Mouse (Mus musculus): ENCODE data around the gene Phc2.

Phc2 gene

DNA sequence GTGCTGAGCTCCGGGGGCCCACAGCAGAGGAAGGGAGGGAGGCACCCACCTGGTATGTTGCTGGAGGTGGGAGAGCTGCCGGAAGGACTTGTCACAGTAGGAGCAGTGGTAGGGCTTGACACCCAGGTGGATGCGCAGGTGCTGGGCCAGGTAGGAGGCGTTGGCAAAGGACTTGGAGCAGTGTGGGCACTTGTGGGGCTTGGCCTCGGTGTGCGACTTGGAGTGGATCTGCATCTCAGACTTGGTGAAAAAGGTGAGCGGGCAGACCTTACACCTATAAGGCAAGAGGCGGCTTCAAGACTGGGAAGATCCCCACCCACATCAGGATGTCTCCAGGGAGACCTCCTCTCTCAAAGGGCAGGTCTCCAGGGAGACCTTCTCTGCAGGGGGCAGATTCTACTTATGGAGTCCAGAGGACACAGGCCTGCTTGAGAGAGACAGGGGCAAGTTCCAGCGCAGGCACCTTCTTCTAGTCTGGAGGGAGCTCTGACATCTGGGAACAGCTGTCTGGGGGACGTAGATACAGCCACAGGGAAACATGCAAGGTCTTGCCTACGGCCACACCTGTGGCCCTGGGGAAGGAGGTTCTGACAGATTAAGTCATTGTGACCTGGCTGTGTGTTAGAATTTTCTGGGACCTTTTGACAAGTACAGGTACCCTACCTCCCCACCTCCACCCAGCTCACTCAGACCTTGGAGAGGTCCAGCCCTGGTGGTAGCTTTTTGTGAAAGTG, 131.6 kb downstream of the Phc2 start:
- DNase-seq, result no peak

DNA sequence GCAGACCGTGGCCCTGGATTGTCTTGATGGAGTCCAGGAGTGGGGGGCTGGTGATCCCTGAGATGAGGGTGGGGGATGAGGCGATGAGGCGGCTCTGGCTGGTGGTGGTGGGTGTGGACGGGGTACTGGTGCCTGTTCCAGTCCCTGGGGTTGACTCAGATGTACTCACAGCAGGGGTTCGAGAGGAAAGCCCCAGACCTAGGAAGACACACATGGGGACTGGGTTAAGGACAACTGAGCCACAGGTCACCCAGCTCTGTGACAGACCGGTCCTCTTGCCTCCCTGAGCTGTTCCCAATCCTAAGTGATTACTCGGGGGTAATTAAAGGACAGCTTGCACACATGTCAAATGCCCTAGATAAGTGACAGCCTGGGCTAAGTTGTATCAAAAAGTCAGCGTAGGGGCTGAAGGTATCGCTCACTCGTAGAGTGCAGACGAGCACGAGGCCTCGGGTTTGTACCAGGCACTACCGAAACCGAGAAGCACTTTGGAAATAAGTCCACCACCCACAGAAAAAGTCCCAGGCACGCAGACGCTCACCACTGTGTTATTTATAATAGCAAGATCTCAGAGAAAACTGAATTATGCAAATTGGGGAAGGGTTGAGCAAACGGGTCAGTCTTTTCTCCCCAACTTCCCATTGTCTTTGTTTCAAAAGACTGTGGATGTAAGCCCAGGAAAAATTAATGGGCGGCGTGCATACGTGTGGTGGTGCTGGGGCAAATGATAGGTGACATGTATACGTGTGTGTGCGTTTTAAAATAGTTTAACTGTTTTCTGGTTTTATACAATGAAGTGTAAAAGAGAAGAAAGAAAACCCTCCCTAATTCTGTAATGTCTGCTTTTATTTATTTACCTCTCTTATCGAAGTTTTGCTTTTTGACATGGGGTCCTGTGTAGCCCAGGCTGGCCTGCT, 132.8 kb downstream of the Phc2 start:
- no peak for DNase-seq

DNA sequence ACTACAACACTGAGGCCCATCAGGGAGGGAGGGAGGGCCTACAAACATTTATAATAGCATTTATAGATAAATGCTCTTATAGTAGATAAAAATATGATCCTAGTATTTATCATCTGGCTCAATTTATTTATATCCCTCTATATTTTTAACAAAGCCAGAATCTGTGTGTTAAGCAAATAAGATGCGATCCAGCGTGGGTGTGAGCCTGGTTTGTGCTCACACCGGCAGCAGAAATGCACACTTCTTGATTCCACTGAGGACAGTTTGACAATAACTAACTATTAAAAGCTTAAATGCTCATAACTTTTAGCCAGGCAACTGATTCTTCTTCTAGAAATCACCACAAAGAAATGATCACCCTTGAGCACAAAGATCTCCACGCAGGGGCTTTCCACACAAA, 133.6 kb downstream of the Phc2 start:
- no peak for DNase-seq

DNA sequence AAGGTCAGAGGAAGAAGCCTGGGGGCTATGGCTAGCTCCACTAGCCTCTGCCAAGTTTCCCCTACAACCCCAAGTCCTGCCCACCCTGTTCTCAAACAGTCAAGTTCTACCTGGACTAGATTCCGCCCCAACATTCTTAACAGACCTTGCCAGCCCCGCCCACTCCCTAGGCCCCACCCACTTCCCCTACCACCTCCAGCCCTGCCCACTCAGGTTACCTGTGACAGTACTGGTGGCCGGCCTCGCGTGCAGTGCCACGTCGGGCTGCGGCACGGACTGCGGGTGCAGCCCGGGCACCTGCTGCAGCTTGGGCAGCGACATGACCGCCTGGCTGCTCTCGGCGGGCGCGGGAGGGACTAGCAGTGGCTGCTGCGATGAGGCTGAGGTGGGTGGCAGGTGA, 135.1 kb downstream of the Phc2 start:
- DNase-seq, result peak; percentile 57

DNA sequence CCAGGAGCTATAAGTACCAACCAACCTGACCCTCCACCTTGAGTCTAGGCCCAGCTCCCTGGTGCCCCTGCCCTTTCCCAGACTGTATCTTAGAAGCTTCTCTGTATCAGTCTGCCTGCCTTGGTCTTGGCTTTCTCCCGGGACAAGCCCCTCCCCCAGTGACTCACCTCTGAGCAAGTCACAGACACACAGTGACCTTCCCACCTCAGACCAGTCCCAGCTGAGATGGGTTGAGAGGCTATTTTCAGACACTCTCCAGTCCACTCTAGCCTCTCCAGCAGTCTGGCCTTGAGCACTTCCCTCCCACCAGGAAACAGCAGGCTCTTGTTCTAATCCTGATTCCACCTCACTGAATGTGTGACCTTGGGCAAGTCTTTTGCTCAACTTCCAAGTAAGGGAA, 139.2 kb downstream of the Phc2 start:
- no peak for DNase-seq

DNA sequence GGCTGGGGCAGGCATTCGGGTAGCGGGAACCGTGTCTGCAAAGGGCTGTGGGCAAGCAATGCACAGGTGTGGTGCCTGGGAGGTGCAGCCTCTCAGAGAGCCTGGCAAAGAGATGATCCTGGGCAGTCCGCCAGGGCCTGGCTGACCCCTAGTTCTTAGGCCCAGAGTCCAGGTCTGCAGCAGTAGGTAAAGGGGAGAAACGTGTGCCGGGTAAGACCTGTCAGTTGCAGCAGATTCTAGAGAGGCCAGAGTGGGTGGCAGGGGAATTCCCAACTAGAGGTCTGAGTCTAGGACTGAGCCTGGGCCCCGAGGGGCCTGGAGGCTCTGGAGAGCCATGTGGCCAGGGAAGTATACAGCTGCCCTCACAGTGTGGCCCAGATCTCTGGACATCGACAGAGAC, 139.7 kb downstream of the Phc2 start:
- DNase-seq, result peak; percentile 95

DNA sequence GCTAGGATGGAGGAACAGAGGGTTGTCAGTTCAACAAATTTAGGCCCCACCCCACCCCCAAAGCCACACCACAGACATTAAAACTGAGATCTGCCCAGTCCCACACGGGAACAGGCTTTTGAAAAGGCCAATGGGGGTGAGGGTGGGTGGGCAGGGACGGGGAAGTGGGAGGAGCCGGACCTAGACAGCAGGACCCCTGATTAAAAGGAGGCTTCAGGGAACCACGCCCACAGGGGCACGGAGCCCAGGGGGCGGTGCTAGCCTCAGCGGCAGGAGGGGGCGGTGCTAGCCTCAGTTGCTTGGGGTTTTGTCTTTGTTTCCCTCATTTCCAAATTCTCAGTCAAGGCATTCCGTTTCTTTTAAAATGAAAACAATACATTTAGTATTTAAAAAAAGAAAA, 141.1 kb downstream of the Phc2 start:
- no peak for DNase-seq

DNA sequence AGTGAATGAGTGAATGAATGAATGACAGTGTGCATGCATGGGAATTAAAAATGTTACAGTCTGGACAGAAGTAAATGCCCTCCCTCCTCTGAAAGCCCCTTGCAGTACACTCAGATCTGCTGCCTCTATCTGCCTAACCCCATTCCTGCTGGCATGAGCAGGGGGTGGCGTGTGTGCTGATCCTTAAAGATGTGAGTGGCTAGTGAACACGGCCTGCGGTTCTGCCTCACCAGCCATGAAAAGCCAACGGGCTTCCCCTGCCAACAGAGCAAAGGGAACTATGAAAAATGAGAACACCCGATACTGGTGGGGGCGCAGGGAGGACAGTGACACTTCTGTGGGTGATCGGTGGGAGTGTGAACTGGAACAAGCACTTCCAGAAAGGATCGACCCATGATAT, 142.3 kb downstream of the Phc2 start:
- peak; percentile 40 for DNase-seq

DNA sequence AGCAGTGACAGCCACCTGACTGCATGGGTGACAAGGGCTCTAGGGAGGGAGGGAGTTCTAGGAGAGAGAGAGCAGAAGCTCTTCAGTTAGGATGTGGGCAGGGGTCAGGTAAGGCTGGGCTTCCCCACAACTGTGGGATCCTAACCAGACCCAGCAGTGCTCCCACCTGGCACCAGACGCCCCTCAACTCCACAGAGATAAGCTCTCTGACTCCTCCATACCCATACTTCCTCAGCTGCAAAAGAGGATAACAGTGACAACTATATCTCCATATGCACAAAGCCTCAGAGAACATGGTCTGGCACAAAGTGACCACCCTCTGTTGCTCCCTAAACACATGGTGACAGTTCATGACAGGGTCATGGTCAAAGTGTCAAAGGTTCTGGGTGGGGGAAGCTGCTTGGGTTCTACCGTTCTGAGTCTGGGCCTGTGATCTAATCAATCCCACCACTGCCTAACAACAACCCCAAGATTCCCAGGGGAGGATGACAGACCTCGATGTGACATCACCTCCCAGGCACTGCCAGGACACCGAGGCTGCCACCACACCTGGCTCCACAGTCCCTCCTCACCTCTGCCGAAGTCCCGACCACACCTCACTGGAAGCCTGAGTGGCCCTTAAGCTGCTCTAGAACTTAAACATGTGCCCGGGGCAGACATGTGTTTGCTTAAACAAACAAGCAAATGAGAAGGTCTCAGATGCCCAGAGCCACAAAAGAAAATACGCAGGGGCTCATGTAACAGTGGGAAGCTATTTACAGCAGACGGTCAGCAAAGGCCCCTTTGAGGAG, 147.4 kb downstream of the Phc2 start:
- no peak for DNase-seq
